Comparison of ENCODE assay signal across 8 mouse cellular contexts in the genomic region with DNA sequence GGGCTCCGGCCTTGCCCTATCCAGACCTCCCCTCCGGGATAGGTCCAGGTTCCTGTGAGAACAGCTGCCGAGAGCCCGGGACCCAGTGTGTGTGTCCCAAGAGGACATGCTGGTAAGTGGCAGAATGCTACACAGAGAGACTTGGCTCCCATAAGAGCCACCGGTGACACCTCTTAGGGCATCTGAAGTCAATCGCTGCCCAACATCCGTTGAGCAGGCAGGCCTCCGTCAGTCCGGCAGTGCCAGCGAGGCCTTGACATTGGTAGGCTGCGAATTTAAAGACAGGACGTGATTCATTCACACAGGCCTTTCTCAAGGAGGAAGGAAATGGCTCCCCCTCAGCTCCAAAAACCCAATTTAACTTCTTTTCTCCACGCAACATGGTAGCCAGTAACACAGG. TPM values are rescaled to one million over a fixed set of nuclear protein-coding genes. Genes with fewer than 3 reads are reported as not detected.
DNase-seq lines count a peak whose midpoint lies in the region; ATAC-seq and TF ChIP-seq lines count a peak whose summit lies in the region.
"Had no signal": no experiment of that assay in that cellular context is flagged by ENCODE, and none has a peak within 500 bp of the region (broad histone marks: within the 10 kb centered on the region; RNA-seq: fewer than 3 reads in every experiment).

No protein-coding gene starts in this region.

- H3K4me3 ChIP-seq in ES-E14 (ENCODE audit: insufficient read depth in 1 of 2, low read depth in 1 of 2, low read length in 2 of 2, poor library complexity in 1 of 2, severe bottlenecking in 1 of 2) = peak overlapping the region; percentile 50 to 70; a peak in 3 of 4 replicates
- H3K4me3 ChIP-seq in liver, embryonic 15.5 days (replicated peaks) = no peak overlapping the region

- peak; percentile 92 for DNase-seq in 416B (ENCODE audit: low read depth)
- DNase-seq in ES-E14 (ENCODE audit: low read depth, low spot score) = no peak
- DNase-seq in heart, postnatal 4 days = peak; percentile 37
- DNase-seq in urinary bladder, adult 2 months (ENCODE audit: low spot score) = no peak
- no peak for DNase-seq in adipocyte (ENCODE audit: low spot score)

- peak overlapping the region; percentile 51; the same call in 1 of the 2 replicates for H3K9ac ChIP-seq in ES-E14 (ENCODE audit: insufficient read depth, low read depth, low read length, poor library complexity, severe bottlenecking)
- no peak overlapping the region for H3K9ac ChIP-seq in liver, embryonic 15.5 days

- in situ Hi-C loops in ES-E14 (cut with MboI; ENCODE audit: low sequenced_read_pairs in 2 of 2, unreplicated experiment in 2 of 2) = no loop called here

- no peak overlapping the region for H3K27ac ChIP-seq in ES-E14 (ENCODE audit: insufficient read depth, low read depth, low read length, poor library complexity, severe bottlenecking)
- peak overlapping the region; percentile 41; the same call in 1 of the 2 replicates for H3K27ac ChIP-seq in liver, embryonic 15.5 days (replicated peaks)

- no peak for ATAC-seq in liver, embryonic 15.5 days (ENCODE audit: insufficient read depth)
- no peak for ATAC-seq in megakaryocyte-erythroid progenitor cell, adult 5-6 weeks (replicated peaks; ENCODE audit: low FRiP score, low TSS enrichment, poor library complexity, severe bottlenecking)

- no peaks in the 10 kb centered on the region for H3K36me3 ChIP-seq in ES-E14 (ENCODE audit: control insufficient read depth, insufficient read depth, low read length, poor library complexity, severe bottlenecking)
- no peaks in the 10 kb centered on the region for H3K36me3 ChIP-seq in liver, embryonic 15.5 days (replicated peaks)

- H3K4me2 ChIP-seq in liver, embryonic 15.5 days = no peak overlapping the region

- H3K9me3 ChIP-seq in ES-E14 (ENCODE audit: control insufficient read depth, insufficient read depth, low read depth, low read length) = no peaks in the 10 kb centered on the region
- no peaks in the 10 kb centered on the region for H3K9me3 ChIP-seq in liver, embryonic 15.5 days (replicated peaks)

- H3K27me3 ChIP-seq in liver, embryonic 15.5 days = no peaks in the 10 kb centered on the region

- H3K4me1 ChIP-seq in ES-E14 (ENCODE audit: control insufficient read depth in 2 of 2, insufficient read depth in 2 of 2, low read length in 2 of 2, poor library complexity in 1 of 2) = peaks cover 0 to 20% of the 10 kb centered on the region in 2 experiments; a peak in 2 of 4 replicates
- peaks cover 44% of the 10 kb centered on the region for H3K4me1 ChIP-seq in liver, embryonic 15.5 days (replicated peaks)

- WGBS in liver, embryonic 15.5 days (ENCODE audit: insufficient replicate concordance) = 46% methylated on average over 13 of the region's 13 CpGs

TF ChIP-seq in ES-E14, 5 proteins besides CTCF, POLR2A, EP300 and RAD21:
- TF ChIP-seq HCFC1 (IDR thresholded peaks at IDR 0.05; ENCODE audit: borderline replicate concordance, insufficient read depth, low read length) (no peak), ZC3H11A (IDR thresholded peaks at IDR 0.05; ENCODE audit: borderline replicate concordance, low read depth, low read length) (no peak), ZNF384 (IDR thresholded peaks at IDR 0.05; ENCODE audit: low read depth, low read length) (no peak), CHD2 (IDR thresholded peaks at IDR 0.05; ENCODE audit: low read depth, low read length) (no peak), MAFK (IDR thresholded peaks at IDR 0.05; ENCODE audit: insufficient read depth, low read depth, low read length) (no peak)

RNA-seq across cellular contexts. Expression of gene 2900026A02Rik, which starts 11.1 kb away (rescaled TPM):
- total RNA-seq in ES-E14 (2012; rRNA removed) = 12.3 and 15.9 TPM in 2 replicates
- total RNA-seq in heart, postnatal 4 days (2021) = 10 to 100 TPM; 46.8 to 48.3 TPM
- 2.0 and 2.8 TPM in 2 replicates for polyA plus RNA-seq in liver, embryonic 15.5 days (2015; fragmentation: Nextera tagmentation; extraction: Ambion mirVana)
- polyA plus RNA-seq in urinary bladder, adult 2 months (2012; rRNA removed) = 18.1 and 24.9 TPM in 2 replicates
- total RNA-seq in megakaryocyte-erythroid progenitor cell, adult 5-6 weeks (2014; fragmentation: Nextera tagmentation) = 9.9 and 12.3 TPM in 2 replicates
- total RNA-seq in megakaryocyte-erythroid progenitor cell, adult 5-6 weeks (2017) = 5.8 and 6.8 TPM in 2 replicates

RNA-seq across cellular contexts. Expression of gene Tmem211, which starts 16.8 kb away (rescaled TPM):
- total RNA-seq in ES-E14 (2012; rRNA removed) = 0.22 and 0.53 TPM in 2 replicates
- not detected for total RNA-seq in heart, postnatal 4 days (2021)
- polyA plus RNA-seq in liver, embryonic 15.5 days (2015; fragmentation: Nextera tagmentation; extraction: Ambion mirVana) = not detected in 2 replicates
- 0.06 TPM in 1 of 2 replicates, not detected in the other for polyA plus RNA-seq in urinary bladder, adult 2 months (2012; rRNA removed)
- not detected in 2 replicates for total RNA-seq in megakaryocyte-erythroid progenitor cell, adult 5-6 weeks (2014; fragmentation: Nextera tagmentation)
- not detected in 2 replicates for total RNA-seq in megakaryocyte-erythroid progenitor cell, adult 5-6 weeks (2017)
- total RNA-seq: adrenal gland, adult 18-20 months had no signal

Comparison
In these comparisons a context has a peak if more than half of its experiments do, and no peak if none do; other contexts are left out.
1. DNase-seq: peak in 416B (single experiment) and heart, postnatal 4 days (single experiment); none in ES-E14 (single experiment), urinary bladder, adult 2 months (single experiment) and adipocyte (single experiment).